Mouse (Mus musculus) c-Kit-negative CD71-positive TER-119-positive erythroid progenitor cells, embryonic 14.5 days (primary cell): ENCODE results near the gene Copz1.

Source experiments
- DNase-seq: peaks from one replicate; pipeline ENCODE4 v3.0.0-alpha.2; 2013; ENCODE audit warnings: low read depth, low spot score

Copz1 gene

DNA sequence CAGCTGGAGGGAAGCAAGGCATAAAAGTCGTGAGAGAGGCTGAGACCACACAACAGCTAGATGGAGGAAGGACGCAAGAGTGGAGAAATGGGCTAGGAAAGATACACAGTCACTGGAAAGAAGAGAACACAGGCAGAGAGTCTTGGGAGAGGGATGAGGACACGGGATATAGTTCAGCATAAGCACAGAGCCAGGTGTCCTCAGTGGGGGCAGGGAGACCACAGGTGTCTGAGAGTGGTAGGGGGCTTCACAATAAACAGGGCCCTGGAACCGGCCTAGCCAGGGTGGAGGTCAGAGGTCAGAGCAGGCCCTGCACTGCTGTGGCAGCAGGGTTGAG is 66.3 kb downstream of the Copz1 start:
- DNase-seq, result no peak

DNA sequence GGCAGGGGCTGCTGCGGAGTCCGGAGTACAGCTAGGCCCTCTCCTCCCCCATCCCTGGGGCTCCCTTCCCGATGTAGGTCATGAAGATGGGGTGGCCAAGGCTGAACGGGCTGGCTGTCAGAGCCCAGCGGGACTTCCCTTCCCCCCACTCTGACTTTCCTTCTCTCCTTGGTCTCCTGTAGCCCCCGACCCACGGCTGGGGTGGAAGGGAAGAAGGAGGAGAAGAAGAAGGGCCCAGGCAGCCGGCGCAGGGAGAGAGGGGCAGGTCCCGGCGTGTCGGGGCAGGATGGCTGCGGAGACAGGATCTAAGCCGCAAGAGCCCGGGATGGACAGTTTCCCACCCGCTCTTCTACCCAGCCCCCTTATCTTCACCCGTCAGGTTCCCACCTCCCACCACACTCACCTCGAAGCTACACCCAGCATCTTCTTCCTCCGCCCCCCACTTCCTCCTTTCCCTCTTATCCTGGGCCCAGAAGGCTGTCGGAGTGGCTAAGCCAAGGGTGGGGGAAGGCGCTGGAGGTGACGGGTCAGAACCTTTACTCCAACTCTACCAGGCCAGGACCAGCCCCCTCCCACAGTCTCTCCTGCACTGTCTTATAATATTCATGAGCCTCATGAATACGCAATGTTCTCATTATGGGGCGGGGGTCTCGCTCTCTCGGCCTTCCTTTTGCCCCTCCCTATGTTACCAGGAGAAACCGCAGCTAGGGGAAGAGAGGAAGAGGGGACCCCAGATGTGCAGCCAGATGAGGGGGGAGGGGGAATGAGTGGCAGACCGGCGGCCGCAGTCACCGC is 66.8 kb downstream of the Copz1 start:
- no peak for DNase-seq

DNA sequence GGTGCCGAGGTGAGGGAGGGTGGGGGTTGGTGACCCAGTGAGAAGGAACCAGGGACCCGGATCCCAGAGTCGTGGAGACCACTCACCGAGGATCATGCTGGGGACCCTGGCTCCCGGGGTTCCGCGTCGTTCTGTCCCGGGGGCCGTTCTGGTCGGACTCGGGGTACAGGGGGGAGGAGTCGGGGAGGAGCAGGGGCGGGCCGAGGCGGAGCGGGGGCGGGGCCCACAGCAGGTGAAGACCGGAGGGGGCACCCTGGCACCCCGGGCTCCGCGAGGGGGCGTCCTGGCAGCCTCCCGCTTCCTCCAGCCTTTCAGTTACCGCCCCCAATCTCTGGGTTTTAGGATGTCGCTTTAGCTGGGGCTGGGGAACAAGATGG is 67.4 kb downstream of the Copz1 start, which contains the start of gene Zfp385a:
Gene Zfp385a (minus strand): TSS at position 133 of the 377 bp plus-strand sequence.
- DNase-seq, result no peak

DNA sequence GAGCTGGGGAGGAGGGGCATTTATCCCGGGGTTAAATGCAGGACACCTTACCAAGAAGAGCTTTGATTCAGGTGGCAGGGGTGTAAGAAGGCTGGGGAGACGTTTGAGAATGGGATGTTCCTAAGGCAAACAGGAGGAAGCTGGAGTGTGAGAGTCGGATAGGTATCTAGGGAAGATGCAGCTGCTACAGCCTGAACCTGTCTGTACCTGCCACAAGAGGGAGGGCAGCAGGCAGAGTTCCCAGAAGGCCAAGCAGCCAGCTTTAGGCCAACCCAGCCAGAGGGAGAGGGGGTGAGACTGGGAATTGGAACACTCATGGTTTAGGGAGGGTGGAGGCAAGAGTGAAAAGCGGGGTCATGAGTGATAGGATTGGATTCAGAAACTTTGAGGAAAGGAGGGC is 68.3 kb downstream of the Copz1 start:
- no peak for DNase-seq

DNA sequence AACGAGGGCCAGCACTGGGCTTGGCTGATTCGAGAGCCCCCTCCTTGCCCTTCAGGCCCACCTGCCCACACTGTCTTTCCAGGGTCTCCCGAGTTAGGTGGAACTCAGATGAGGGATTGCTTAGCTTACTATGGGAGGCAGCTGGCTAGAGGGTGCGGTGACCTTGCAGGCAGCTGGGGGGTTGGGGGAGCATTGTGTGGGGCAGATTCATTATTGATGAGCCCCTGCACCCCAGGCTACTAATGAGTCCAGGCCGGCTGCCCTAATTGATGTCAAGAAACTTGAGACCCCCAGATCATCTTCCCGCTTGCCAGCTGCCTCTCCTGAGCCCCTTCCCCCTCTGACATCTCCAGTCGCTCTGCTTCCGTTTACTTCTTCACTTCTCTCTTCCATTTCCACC is 69.0 kb downstream of the Copz1 start:
- no peak for DNase-seq

DNA sequence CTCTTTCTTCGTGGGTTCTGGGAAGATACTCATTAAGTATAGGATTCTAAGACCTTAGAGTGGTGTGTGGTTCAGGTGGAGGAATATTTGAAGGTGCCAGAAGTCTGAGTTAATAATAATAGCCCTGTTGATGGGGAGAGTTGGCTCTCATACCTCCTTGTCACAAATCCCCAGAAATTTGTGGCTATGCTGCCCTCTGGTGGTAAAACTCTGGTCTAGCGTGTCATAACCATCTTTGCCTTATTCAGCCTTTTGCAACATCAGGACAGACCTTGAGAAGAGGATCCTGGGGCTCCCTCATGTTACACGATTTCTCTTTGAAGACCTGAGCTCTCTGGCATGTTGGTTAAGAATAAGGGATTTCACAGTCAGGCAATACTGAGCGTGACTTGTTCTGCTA is 69.9 kb downstream of the Copz1 start:
- peak; percentile 53 for DNase-seq

DNA sequence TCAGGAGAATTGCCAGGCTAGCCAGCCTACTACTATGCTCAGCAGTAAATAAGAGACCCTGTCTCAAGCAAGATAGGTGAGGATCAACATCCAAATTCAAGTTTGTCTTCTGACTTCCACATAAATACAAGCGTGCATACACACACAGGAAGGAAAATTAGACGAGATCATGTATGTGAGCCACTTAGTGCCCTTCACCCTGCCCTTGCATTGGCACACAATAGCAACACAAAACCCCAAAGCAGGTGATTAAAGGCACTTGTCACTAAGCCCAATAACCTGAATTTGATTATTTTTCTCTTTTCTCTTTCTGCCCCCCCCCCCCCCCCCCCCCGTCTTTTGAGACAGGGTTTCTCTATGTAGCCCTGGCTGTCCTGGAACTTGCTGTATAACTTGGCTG is 70.5 kb downstream of the Copz1 start:
- DNase-seq, result no peak

DNA sequence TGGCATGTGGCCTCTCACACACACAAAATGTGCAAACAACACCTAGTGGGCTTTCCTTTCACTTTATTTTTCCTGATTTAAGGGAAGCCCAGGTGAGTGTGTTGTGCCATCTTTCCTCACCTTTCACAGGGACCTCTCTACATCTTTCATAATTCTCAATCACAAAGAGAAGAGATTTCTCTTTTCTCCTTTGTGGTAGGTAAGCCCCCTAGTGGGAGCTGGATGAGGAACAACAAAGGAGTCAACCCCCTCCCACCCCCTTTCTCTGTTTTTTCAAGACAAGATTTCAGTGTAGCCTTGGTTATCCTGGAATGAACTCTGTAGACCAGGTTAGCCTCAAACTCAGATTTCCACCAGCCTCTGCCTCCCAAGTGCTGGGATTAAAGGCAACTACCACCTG is 71.0 kb downstream of the Copz1 start:
- no peak for DNase-seq

DNA sequence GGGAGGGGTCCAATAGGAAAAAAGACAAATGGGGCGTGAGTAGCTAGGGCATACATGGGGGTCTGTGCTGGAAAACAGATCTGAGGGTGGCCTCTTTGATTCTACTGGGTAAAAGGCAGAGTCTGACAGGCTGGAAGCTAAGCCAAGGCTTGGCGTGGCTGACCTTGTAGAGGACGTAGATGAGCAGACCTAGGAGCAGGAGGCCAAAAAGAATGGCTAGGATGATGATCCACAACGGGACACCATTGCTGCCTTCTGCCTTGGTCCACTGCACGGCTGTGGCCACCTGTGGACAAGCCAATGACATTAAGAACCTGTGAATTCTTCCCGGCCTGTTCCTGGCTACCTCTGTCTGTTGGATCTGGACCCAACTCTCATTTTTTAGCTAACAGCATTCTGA is 73.3 kb downstream of the Copz1 start:
- DNase-seq, result no peak

DNA sequence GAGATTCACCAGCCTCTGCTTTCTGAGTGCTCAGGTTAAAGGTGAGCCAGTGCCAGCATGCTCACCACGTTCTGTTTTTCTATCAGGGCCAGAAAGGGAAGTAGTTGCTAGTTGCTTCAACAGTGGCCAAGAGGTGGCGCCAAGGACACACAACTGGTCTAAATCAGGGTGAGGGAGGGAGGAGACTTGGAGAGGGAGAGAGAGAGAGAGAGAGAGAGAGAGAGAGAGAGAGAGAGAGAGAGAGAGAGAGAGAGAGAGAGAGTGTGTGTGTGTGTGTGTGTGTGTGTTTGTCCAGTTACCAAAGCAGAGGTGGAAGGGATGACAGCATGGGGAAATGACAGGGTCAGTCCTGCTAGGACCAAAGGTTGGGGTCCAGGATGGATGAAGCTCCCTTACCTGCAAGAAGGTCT is 74.8 kb downstream of the Copz1 start:
- no peak for DNase-seq
